Mouse (Mus musculus) G1E-ER4 (cell line): ENCODE results near the gene Cdyl. TPM values are rescaled to one million over a fixed set of nuclear protein-coding genes. Genes with fewer than 3 reads are reported as not detected.

Experiments used
- GATA1 ChIP-seq: IDR thresholded peaks from one replicate; pipeline ENCODE4 v1.8.0; 2012; ENCODE audit warnings: low read length, inconsistent platforms
- polyA plus RNA-seq: library from polyadenylated mRNA; stranded (reverse); fragments of >175 nt; gene quantifications from 2 replicates; pipeline ENCODE4 v1.2.3, GENCODE M21; 2012

The Cdyl gene
- polyA plus RNA-seq, 1 experiment, result 34.1 TPM

GRCm38 (mm10) chr13:35773763-35774162, 114.1 kb downstream of the Cdyl start:
- TF ChIP-seq GATA1, result no peak

- no peak for TF ChIP-seq GATA1
Measured at GRCm38 (mm10) chr13:35776123-35776522, 116.5 kb downstream of the Cdyl start.

GRCm38 (mm10) chr13:35780714-35781113, 121.1 kb downstream of the Cdyl start:
- no peak for TF ChIP-seq GATA1

- no peak for TF ChIP-seq GATA1
Measured at GRCm38 (mm10) chr13:35781755-35782154, 122.1 kb downstream of the Cdyl start.

- TF ChIP-seq GATA1, result no peak
Measured at GRCm38 (mm10) chr13:35782949-35783348, 123.3 kb downstream of the Cdyl start.

- no peak for TF ChIP-seq GATA1
Measured at GRCm38 (mm10) chr13:35783576-35783975, 123.9 kb downstream of the Cdyl start.

GRCm38 (mm10) chr13:35784281-35784680, 124.6 kb downstream of the Cdyl start:
- TF ChIP-seq GATA1, result no peak

- no peak for TF ChIP-seq GATA1
Measured at GRCm38 (mm10) chr13:35785330-35785939, 125.8 kb downstream of the Cdyl start.

GRCm38 (mm10) chr13:35786726-35787399, 127.2 kb downstream of the Cdyl start:
- no peak for TF ChIP-seq GATA1

- no peak for TF ChIP-seq GATA1
Measured at GRCm38 (mm10) chr13:35789577-35789976, 129.9 kb downstream of the Cdyl start.

- TF ChIP-seq GATA1, result no peak
Measured at GRCm38 (mm10) chr13:35790431-35790830, 130.8 kb downstream of the Cdyl start.

GRCm38 (mm10) chr13:35794309-35794708, 134.7 kb downstream of the Cdyl start:
- TF ChIP-seq GATA1, result no peak

GRCm38 (mm10) chr13:35794774-35795173, 135.1 kb downstream of the Cdyl start:
- no peak for TF ChIP-seq GATA1

- no peak for TF ChIP-seq GATA1
Measured at GRCm38 (mm10) chr13:35795887-35796286, 136.3 kb downstream of the Cdyl start.

- no peak for TF ChIP-seq GATA1
Measured at GRCm38 (mm10) chr13:35796352-35796751, 136.7 kb downstream of the Cdyl start.

GRCm38 (mm10) chr13:35797811-35798522, 138.3 kb downstream of the Cdyl start:
- TF ChIP-seq GATA1, result no peak

GRCm38 (mm10) chr13:35798645-35799044, 139.0 kb downstream of the Cdyl start:
- TF ChIP-seq GATA1, result no peak
